Mouse (Mus musculus): Measurements from ENCODE around the gene Fam189a2. TPM values are rescaled to one million over a fixed set of nuclear protein-coding genes. Genes with fewer than 3 reads are reported as not detected.

Fam189a2 gene
- polyA plus RNA-seq, 1 experiment from 2014 or later: 1.7 TPM

DNA sequence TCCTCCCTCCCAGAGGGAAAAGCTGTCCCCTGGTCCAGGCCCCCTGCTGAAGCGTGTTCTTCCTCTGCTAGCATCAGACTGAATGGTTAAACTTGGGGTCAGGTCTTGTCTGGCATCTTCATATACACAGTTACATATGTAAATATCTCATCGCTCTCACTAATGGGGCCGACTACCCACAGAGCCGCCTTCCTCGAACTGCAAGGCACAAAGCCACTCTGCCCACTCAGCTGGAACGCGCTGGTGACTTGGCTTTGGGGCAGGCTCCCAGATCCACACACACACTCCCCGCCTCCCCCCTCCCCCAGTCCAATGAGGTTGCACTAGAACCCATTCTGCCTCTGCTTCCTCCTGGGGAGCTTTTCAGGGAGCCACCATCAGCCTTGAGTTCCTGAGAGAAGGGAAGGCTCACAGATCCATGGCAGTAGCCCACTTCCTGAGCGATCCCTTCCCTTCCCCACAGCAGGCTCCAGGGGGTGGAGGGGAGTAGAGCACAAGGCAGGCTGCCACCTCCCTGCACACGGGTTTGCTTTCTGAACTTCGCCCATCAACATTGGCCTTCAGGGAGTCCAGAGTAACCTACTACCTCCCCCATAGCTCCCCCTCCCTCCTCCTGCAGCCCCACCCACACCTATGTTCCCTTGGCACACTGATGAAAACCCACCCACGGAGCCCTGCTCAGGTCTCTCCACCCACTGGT lies 82.4 kb downstream of the Fam189a2 start:
- no peaks in the 10 kb centered on the region for H3K9me3 ChIP-seq (ENCODE audit: low read length)
- no peaks in the 10 kb centered on the region for H3K36me3 ChIP-seq (ENCODE audit: insufficient read depth, low read length)
- H3K27me3 ChIP-seq (ENCODE audit: insufficient read depth, low read length): no peaks in the 10 kb centered on the region
- 37% methylated on average over 12 of the region's 12 CpGs for WGBS
- no peak overlapping the region for H3K9ac ChIP-seq (replicated peaks; ENCODE audit: low read length)
- no peak overlapping the region for H3K27ac ChIP-seq (ENCODE audit: low read length)
- no peak overlapping the region for H3K4me2 ChIP-seq (replicated peaks; ENCODE audit: low read depth, low read length)
- 0 out of 2 replicates have a peak, but pooled peaks have one; percentile 57 for ATAC-seq (ENCODE audit: low FRiP score, low TSS enrichment)
- 0 out of 2 replicates have a peak, but pooled peaks cover 4% of the 10 kb centered on the region for H3K4me1 ChIP-seq (ENCODE audit: insufficient read depth, low read length)
- no peak overlapping the region for H3K4me3 ChIP-seq (ENCODE audit: low read length)

- Histone ChIP-seq H3K4me1 (ENCODE audit: insufficient read depth, low read length) (0 out of 2 replicates have a peak, but pooled peaks cover 4% of the 10 kb centered on the region), H3K9me3 (ENCODE audit: low read length) (no peaks in the 10 kb centered on the region), H3K27me3 (ENCODE audit: insufficient read depth, low read length) (no peaks in the 10 kb centered on the region), H3K4me2 (replicated peaks; ENCODE audit: low read depth, low read length) (no peak overlapping the region), H3K4me3 (ENCODE audit: low read length) (no peak overlapping the region), H3K27ac (ENCODE audit: low read length) (no peak overlapping the region), H3K9ac (replicated peaks; ENCODE audit: low read length) (no peak overlapping the region), H3K36me3 (ENCODE audit: insufficient read depth, low read length) (no peaks in the 10 kb centered on the region)
- no peak for ATAC-seq (ENCODE audit: low FRiP score, low TSS enrichment)
- WGBS: 59% methylated on average over 4 of the region's 4 CpGs
Measured at GRCm38 (mm10) chr19:23947871-23948270, 82.9 kb downstream of the Fam189a2 start.

GRCm38 (mm10) chr19:23946751-23947150 lies 84.1 kb downstream of the Fam189a2 start:
- ATAC-seq (ENCODE audit: low FRiP score, low TSS enrichment): no peak
- no peaks in the 10 kb centered on the region for H3K27me3 ChIP-seq (ENCODE audit: insufficient read depth, low read length)
- H3K4me3 ChIP-seq (ENCODE audit: low read length): no peak overlapping the region
- WGBS: 85% methylated on average over 4 of the region's 4 CpGs
- H3K4me2 ChIP-seq (replicated peaks; ENCODE audit: low read depth, low read length): no peak overlapping the region
- H3K4me1 ChIP-seq (ENCODE audit: insufficient read depth, low read length): 0 out of 2 replicates have a peak, but pooled peaks cover 4% of the 10 kb centered on the region
- H3K9ac ChIP-seq (replicated peaks; ENCODE audit: low read length): no peak overlapping the region
- H3K36me3 ChIP-seq (ENCODE audit: insufficient read depth, low read length): no peaks in the 10 kb centered on the region
- no peak overlapping the region for H3K27ac ChIP-seq (ENCODE audit: low read length)
- no peaks in the 10 kb centered on the region for H3K9me3 ChIP-seq (ENCODE audit: low read length)

GRCm38 (mm10) chr19:23946026-23946685 lies 84.7 kb downstream of the Fam189a2 start:
- no peak overlapping the region for H3K27ac ChIP-seq (ENCODE audit: low read length)
- WGBS: 87% methylated on average over 6 of the region's 6 CpGs
- no peak overlapping the region for H3K4me3 ChIP-seq (ENCODE audit: low read length)
- H3K4me2 ChIP-seq (replicated peaks; ENCODE audit: low read depth, low read length): no peak overlapping the region
- H3K9me3 ChIP-seq (ENCODE audit: low read length): no peaks in the 10 kb centered on the region
- ATAC-seq (ENCODE audit: low FRiP score, low TSS enrichment): no peak
- no peaks in the 10 kb centered on the region for H3K27me3 ChIP-seq (ENCODE audit: insufficient read depth, low read length)
- H3K9ac ChIP-seq (replicated peaks; ENCODE audit: low read length): no peak overlapping the region
- H3K36me3 ChIP-seq (ENCODE audit: insufficient read depth, low read length): no peaks in the 10 kb centered on the region
- H3K4me1 ChIP-seq (ENCODE audit: insufficient read depth, low read length): 0 out of 2 replicates have a peak, but pooled peaks cover 4% of the 10 kb centered on the region

GRCm38 (mm10) chr19:23942886-23943285 lies 87.9 kb downstream of the Fam189a2 start:
- Histone ChIP-seq H3K9ac (replicated peaks; ENCODE audit: low read length) (no peak overlapping the region), H3K36me3 (ENCODE audit: insufficient read depth, low read length) (no peaks in the 10 kb centered on the region), H3K27me3 (ENCODE audit: insufficient read depth, low read length) (no peaks in the 10 kb centered on the region), H3K4me3 (ENCODE audit: low read length) (no peak overlapping the region), H3K4me1 (ENCODE audit: insufficient read depth, low read length) (no peaks in the 10 kb centered on the region), H3K9me3 (ENCODE audit: low read length) (no peaks in the 10 kb centered on the region), H3K27ac (ENCODE audit: low read length) (no peak overlapping the region), H3K4me2 (replicated peaks; ENCODE audit: low read depth, low read length) (no peak overlapping the region)
- WGBS: 87% methylated on average over 7 of the region's 7 CpGs
- ATAC-seq (ENCODE audit: low FRiP score, low TSS enrichment): no peak

DNA sequence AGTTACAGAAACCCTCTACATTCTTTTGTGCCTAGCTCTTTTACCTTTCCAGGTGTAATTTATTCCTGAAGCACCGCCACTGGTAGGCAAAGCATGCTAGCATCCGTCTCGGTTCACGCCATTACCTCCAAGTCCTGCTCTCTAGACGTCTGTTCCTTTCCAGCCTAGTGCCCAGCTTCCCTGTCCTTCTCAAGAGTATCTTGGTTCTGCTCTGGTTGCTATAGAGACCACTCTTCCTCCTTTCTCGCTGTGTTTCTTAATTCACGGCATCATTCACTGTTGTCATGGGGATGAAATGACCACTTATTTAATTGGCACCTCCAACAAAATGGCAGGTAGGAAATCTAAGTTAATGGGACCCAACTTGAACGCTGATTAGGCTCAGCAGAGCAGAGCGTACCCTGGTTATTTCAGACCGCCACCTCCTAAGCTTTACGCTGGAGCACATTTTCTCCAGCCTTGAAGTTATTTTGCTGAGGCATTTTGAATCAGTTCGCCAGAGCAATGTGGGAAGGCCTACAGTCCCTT lies 89.3 kb downstream of the Fam189a2 start:
- H3K4me2 ChIP-seq (replicated peaks; ENCODE audit: low read depth, low read length): no peak overlapping the region
- H3K9me3 ChIP-seq (ENCODE audit: low read length): no peaks in the 10 kb centered on the region
- no peak overlapping the region for H3K9ac ChIP-seq (replicated peaks; ENCODE audit: low read length)
- no peak overlapping the region for H3K4me3 ChIP-seq (ENCODE audit: low read length)
- WGBS: 78% methylated on average over 12 of the region's 12 CpGs
- ATAC-seq (ENCODE audit: low FRiP score, low TSS enrichment): no peak
- H3K36me3 ChIP-seq (ENCODE audit: insufficient read depth, low read length): no peaks in the 10 kb centered on the region
- no peaks in the 10 kb centered on the region for H3K4me1 ChIP-seq (ENCODE audit: insufficient read depth, low read length)
- no peaks in the 10 kb centered on the region for H3K27me3 ChIP-seq (ENCODE audit: insufficient read depth, low read length)
- no peak overlapping the region for H3K27ac ChIP-seq (ENCODE audit: low read length)

GRCm38 (mm10) chr19:23930826-23931225 lies 100.0 kb downstream of the Fam189a2 start:
- Histone ChIP-seq H3K9me3 (ENCODE audit: low read length) (peaks cover 13% of the 10 kb centered on the region), H3K4me3 (ENCODE audit: low read length) (no peak overlapping the region), H3K4me1 (ENCODE audit: insufficient read depth, low read length) (no peaks in the 10 kb centered on the region)

DNA sequence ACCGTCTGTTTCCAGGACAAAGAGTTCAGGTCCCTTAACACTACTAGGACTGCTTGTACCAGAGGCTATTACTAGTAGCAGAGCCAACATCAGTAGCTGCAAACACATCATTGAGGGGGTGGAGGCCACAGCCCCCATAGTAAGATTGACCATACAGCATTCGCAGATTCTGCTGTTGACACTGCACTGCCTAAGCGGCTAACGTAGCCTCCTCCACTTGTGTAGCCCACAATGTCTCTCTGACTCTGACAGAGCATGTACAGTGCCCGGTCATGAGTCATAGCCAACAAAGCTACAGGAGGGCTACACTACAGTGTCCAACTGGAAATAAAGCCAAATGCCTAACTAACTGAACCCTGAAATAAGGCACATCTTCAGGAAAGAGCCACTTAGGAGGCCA lies 105.3 kb downstream of the Fam189a2 start:
- ATAC-seq (ENCODE audit: low FRiP score, low TSS enrichment): no peak
- H3K27me3 ChIP-seq (ENCODE audit: insufficient read depth, low read length): no peaks in the 10 kb centered on the region
- 88% methylated on average over 5 of the region's 5 CpGs for WGBS
- H3K9me3 ChIP-seq (ENCODE audit: low read length): no peaks in the 10 kb centered on the region
- no peak overlapping the region for H3K9ac ChIP-seq (replicated peaks; ENCODE audit: low read length)
- no peaks in the 10 kb centered on the region for H3K36me3 ChIP-seq (ENCODE audit: insufficient read depth, low read length)
- no peak overlapping the region for H3K4me3 ChIP-seq (ENCODE audit: low read length)
- no peaks in the 10 kb centered on the region for H3K4me1 ChIP-seq (ENCODE audit: insufficient read depth, low read length)
- H3K27ac ChIP-seq (ENCODE audit: low read length): no peak overlapping the region
- H3K4me2 ChIP-seq (replicated peaks; ENCODE audit: low read depth, low read length): no peak overlapping the region

More at GRCm38 (mm10) chr19:23930826-23931225, 100.0 kb downstream of the Fam189a2 start:
- H3K27ac ChIP-seq (ENCODE audit: low read length): no peak overlapping the region
- ATAC-seq (ENCODE audit: low FRiP score, low TSS enrichment): no peak
- no peak overlapping the region for H3K9ac ChIP-seq (replicated peaks; ENCODE audit: low read length)
- 74% methylated on average over 5 of the region's 5 CpGs for WGBS
- H3K27me3 ChIP-seq (ENCODE audit: insufficient read depth, low read length): no peaks in the 10 kb centered on the region
- H3K36me3 ChIP-seq (ENCODE audit: insufficient read depth, low read length): peaks cover 6% of the 10 kb centered on the region; the same call in 1 of the 2 replicates
- H3K4me2 ChIP-seq (replicated peaks; ENCODE audit: low read depth, low read length): no peak overlapping the region

DNA sequence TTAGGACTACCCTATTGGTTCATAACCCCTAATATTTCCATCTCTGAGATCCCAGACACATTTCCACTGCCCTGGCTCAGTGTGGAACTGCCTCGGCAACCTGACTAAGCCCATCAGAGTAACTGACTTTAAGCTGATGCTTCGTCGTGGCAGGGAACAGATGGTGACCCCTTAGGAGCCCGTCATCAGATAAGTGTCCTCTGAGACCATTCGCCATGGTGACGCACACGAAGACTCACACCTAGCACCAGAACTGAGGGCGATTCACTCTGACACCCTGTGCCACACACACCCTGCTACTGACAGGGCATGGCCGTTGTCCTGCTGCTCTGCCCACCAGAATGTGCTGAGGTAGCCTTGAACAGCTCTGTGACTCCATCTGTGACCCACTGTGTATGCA lies 106.0 kb downstream of the Fam189a2 start:
- ATAC-seq (ENCODE audit: low FRiP score, low TSS enrichment): no peak
- 68% methylated on average over 9 of the region's 9 CpGs for WGBS
- no peaks in the 10 kb centered on the region for H3K27me3 ChIP-seq (ENCODE audit: insufficient read depth, low read length)
- H3K9ac ChIP-seq (replicated peaks; ENCODE audit: low read length): no peak overlapping the region
- no peak overlapping the region for H3K4me2 ChIP-seq (replicated peaks; ENCODE audit: low read depth, low read length)
- no peak overlapping the region for H3K27ac ChIP-seq (ENCODE audit: low read length)
- no peaks in the 10 kb centered on the region for H3K9me3 ChIP-seq (ENCODE audit: low read length)
- H3K4me1 ChIP-seq (ENCODE audit: insufficient read depth, low read length): no peaks in the 10 kb centered on the region
- H3K4me3 ChIP-seq (ENCODE audit: low read length): no peak overlapping the region
- H3K36me3 ChIP-seq (ENCODE audit: insufficient read depth, low read length): no peaks in the 10 kb centered on the region

DNA sequence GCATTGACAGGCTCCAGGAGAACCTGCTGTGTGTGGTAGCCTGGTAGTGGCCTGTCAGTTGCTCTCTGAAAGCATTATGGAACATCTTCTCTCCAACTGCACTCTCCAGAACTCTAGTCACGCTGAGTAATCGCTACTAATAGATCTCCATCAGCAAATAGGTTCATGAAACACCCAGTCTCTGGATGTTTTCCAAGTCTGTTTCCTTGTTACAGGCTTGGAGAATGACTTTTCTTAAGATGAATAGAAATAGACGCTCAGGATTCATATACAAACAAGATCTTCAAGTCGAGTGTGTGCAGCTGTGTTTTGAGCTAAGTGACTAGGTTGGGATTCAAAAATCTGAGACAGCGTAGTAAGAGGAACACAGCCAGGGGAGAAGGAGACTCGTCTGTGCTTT lies 106.8 kb downstream of the Fam189a2 start:
- Histone ChIP-seq H3K27me3 (ENCODE audit: insufficient read depth, low read length) (no peaks in the 10 kb centered on the region), H3K9me3 (ENCODE audit: low read length) (no peaks in the 10 kb centered on the region), H3K9ac (replicated peaks; ENCODE audit: low read length) (no peak overlapping the region), H3K36me3 (ENCODE audit: insufficient read depth, low read length) (no peaks in the 10 kb centered on the region), H3K4me2 (replicated peaks; ENCODE audit: low read depth, low read length) (no peak overlapping the region), H3K4me1 (ENCODE audit: insufficient read depth, low read length) (no peaks in the 10 kb centered on the region), H3K27ac (ENCODE audit: low read length) (no peak overlapping the region), H3K4me3 (ENCODE audit: low read length) (no peak overlapping the region)
- ATAC-seq (ENCODE audit: low FRiP score, low TSS enrichment): no peak
- 68% methylated on average over 6 of the region's 6 CpGs for WGBS
